Mouse (Mus musculus) heart, adult 11 months (tissue): Measurements from ENCODE around the gene A630095N17Rik.
A peak's percentile ranks its signal among the peaks of the same experiment; 100 is the strongest.

Experiments used
- DNase-seq: peaks from one replicate; pipeline ENCODE4 v3.0.0; 2022

The A630095N17Rik gene

GRCm38 (mm10) chr1:75212542-75212941, 19.4 kb downstream of the A630095N17Rik start:
- no peak for DNase-seq

- no peak for DNase-seq
These were observed 20.7 kb downstream of the A630095N17Rik start for GRCm38 (mm10) chr1:75211141-75211708.

GRCm38 (mm10) chr1:75210136-75211087, 21.5 kb downstream of the A630095N17Rik start, which contains the start of the genes Glb1l and Stk16:
Gene Glb1l, minus strand, starts transcription at chr1:75210813.
Gene Stk16, plus strand, starts transcription at chr1:75210838.
- peak; percentile 100 for DNase-seq

GRCm38 (mm10) chr1:75208967-75209678, 22.8 kb downstream of the A630095N17Rik start:
- DNase-seq = peak; percentile 96

GRCm38 (mm10) chr1:75201236-75201635, 30.7 kb downstream of the A630095N17Rik start:
- DNase-seq = no peak

GRCm38 (mm10) chr1:75192452-75192851, 39.5 kb downstream of the A630095N17Rik start:
- DNase-seq = peak; percentile 96

- DNase-seq = peak; percentile 100
These were observed 40.1 kb downstream of the A630095N17Rik start, which contains the start of the genes Ankzf1 and Atg9a for GRCm38 (mm10) chr1:75191622-75192402. Gene Ankzf1, plus strand, starts transcription at chr1:75192151. Gene Atg9a, minus strand, starts transcription at chr1:75192196.

GRCm38 (mm10) chr1:75191258-75191621, 40.7 kb downstream of the A630095N17Rik start:
- no peak for DNase-seq

- peak; percentile 89 for DNase-seq
These were observed 41.3 kb downstream of the A630095N17Rik start for GRCm38 (mm10) chr1:75190577-75190976.

GRCm38 (mm10) chr1:75187914-75188483, 43.9 kb downstream of the A630095N17Rik start:
- no peak for DNase-seq

GRCm38 (mm10) chr1:75187126-75187525, 44.8 kb downstream of the A630095N17Rik start:
- DNase-seq = no peak

GRCm38 (mm10) chr1:75185495-75185894, 46.4 kb downstream of the A630095N17Rik start:
- DNase-seq = no peak

GRCm38 (mm10) chr1:75182160-75182559, 49.7 kb downstream of the A630095N17Rik start:
- no peak for DNase-seq

- DNase-seq = peak; percentile 90
These were observed 50.5 kb downstream of the A630095N17Rik start for GRCm38 (mm10) chr1:75181377-75181870.

GRCm38 (mm10) chr1:75180741-75181140, 51.2 kb downstream of the A630095N17Rik start:
- DNase-seq = no peak

GRCm38 (mm10) chr1:75180105-75180590, 51.8 kb downstream of the A630095N17Rik start, which contains the start of gene Abcb6:
Gene Abcb6, minus strand, starts transcription at chr1:75180392.
- DNase-seq = peak; percentile 99

GRCm38 (mm10) chr1:75179334-75180104, 52.4 kb downstream of the A630095N17Rik start:
- DNase-seq = no peak
